Mouse (Mus musculus) testis, adult 2 months (tissue): ENCODE data around the gene Zmiz2.
"Not testable (repeated sequence)": the region's sequence is repeated elsewhere in the genome, so short reads cannot be mapped to it uniquely, and the experiment has no call there.

Experiments used
- CTCF ChIP-seq: fragments of 200-500 bp; IDR thresholded peaks from 2 replicates; pipeline ENCODE4 v1.5.1; 2012; ENCODE audit warnings: low read depth, mild to moderate bottlenecking, inconsistent platforms, low read length, moderate library complexity; ENCODE audit not compliant: control insufficient read depth, insufficient read depth, insufficient replicate concordance
- POLR2A ChIP-seq: fragments of 200-500 bp; IDR thresholded peaks from 2 replicates; pipeline ENCODE4 v1.6.1; 2012; ENCODE audit warnings: low read depth, mild to moderate bottlenecking, inconsistent platforms, low read length, moderate library complexity; ENCODE audit not compliant: control insufficient read depth

DNA sequence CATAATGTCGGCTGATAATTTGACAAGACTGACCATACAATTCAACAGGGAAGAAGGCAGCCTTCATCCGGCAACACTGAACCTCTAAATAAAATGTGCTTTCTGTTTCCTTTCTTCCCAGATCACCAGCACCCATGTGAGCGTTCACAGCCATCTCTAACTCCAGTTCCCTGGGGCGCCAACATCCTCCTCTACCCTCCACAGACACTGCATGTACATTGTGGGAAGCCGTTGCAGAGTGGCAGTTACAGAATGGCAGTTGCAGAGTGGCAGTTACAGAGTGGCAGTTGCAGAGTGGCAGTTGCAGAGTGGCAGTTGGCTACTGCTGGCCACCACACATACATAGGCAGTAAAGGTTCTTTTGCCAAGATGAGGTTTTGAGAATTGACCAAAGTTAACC, 59.3 kb downstream of the Zmiz2 start:
- TF ChIP-seq CTCF, POLR2A: not testable (repeated sequence)
